Mouse (Mus musculus): ENCODE data around the gene Mypop.

Gene Mypop

GRCm38 (mm10) chr7:19017909-19018308, 26.9 kb downstream of the Mypop start:
- in situ Hi-C loops (cut with MboI) = no loop called here

- in situ Hi-C loops (cut with MboI) = no loop called here
Measured at GRCm38 (mm10) chr7:19021048-19021447, 30.0 kb downstream of the Mypop start.

GRCm38 (mm10) chr7:19022189-19022958, 31.3 kb downstream of the Mypop start:
- in situ Hi-C loops (cut with MboI) = no loop called here

GRCm38 (mm10) chr7:19023357-19023814, 32.3 kb downstream of the Mypop start, which contains the start of gene Foxa3:
Foxa3 (minus strand) TSS chr7:19023538.
- in situ Hi-C loops (cut with MboI) = no loop called here

- in situ Hi-C loops (cut with MboI) = no loop called here
Measured at GRCm38 (mm10) chr7:19024096-19024506, 33.1 kb downstream of the Mypop start, which contains the start of gene Sympk. Sympk (plus strand) TSS chr7:19024377.

GRCm38 (mm10) chr7:19024581-19025255, 33.7 kb downstream of the Mypop start:
- in situ Hi-C loops (cut with MboI) = no loop called here

GRCm38 (mm10) chr7:19028067-19028466, 37.0 kb downstream of the Mypop start:
- in situ Hi-C loops (cut with MboI) = no loop called here

GRCm38 (mm10) chr7:19029084-19029653, 38.1 kb downstream of the Mypop start:
- in situ Hi-C loops (cut with MboI) = no loop called here

GRCm38 (mm10) chr7:19031641-19032040, 40.6 kb downstream of the Mypop start:
- in situ Hi-C loops (cut with MboI) = no loop called here

- in situ Hi-C loops (cut with MboI) = no loop called here
Measured at GRCm38 (mm10) chr7:19044616-19045015, 53.6 kb downstream of the Mypop start.

GRCm38 (mm10) chr7:19046286-19047069, 55.4 kb downstream of the Mypop start:
- in situ Hi-C loops (cut with MboI) = no loop called here

- in situ Hi-C loops (cut with MboI) = no loop called here
Measured at GRCm38 (mm10) chr7:19048006-19048527, 57.0 kb downstream of the Mypop start.

- in situ Hi-C loops (cut with MboI) = no loop called here
Measured at GRCm38 (mm10) chr7:19049252-19049651, 58.2 kb downstream of the Mypop start.

- in situ Hi-C loops (cut with MboI) = no loop called here
Measured at GRCm38 (mm10) chr7:19050172-19050571, 59.1 kb downstream of the Mypop start.

GRCm38 (mm10) chr7:19051161-19051560, 60.1 kb downstream of the Mypop start:
- in situ Hi-C loops (cut with MboI) = no loop called here
